Mouse (Mus musculus) intestine, embryonic 14.5 days (tissue): ENCODE data around the gene Hes5. TPM values are rescaled to one million over a fixed set of nuclear protein-coding genes. Genes with fewer than 3 reads are reported as not detected.
A peak's percentile ranks its signal among the peaks of the same experiment; 100 is the strongest.

Source experiments
- ATAC-seq: fragments of 200-750 bp; cut with Nextera tagmentation; replicated peaks from 2 replicates; pipeline ENCODE4 v1.8.0; 2017; ENCODE audit warnings: low read depth, moderate number of reproducible peaks, moderate TSS enrichment, moderate library complexity; ENCODE audit not compliant: low FRiP score, low TSS enrichment
- DNase-seq: peaks from one replicate; pipeline ENCODE4 v3.0.0-alpha.2; 2018; ENCODE audit warnings: low spot score
- H3K27ac ChIP-seq: fragments of 300-500 bp; sonication (generic); 2 replicates; pipeline ENCODE4 v1.5.1; 2014; ENCODE audit warnings: low read depth, mild to moderate bottlenecking, control low read depth
- H3K27me3 ChIP-seq: fragments of 300-500 bp; sonication (generic); replicated peaks from 2 replicates; pipeline ENCODE4 v1.6.1; 2014; ENCODE audit warnings: low read length, control low read depth; ENCODE audit not compliant: control insufficient read depth, insufficient read depth
- H3K36me3 ChIP-seq: fragments of 300-500 bp; sonication (generic); 2 replicates; pipeline ENCODE4 v1.6.1; 2014; ENCODE audit warnings: low read length, control low read depth; ENCODE audit not compliant: control insufficient read depth, insufficient read depth
- H3K4me1 ChIP-seq: fragments of 300-500 bp; sonication (generic); replicated peaks from 2 replicates; pipeline ENCODE4 v1.6.1; 2014; ENCODE audit warnings: low read length, control low read depth, mixed read lengths; ENCODE audit not compliant: control insufficient read depth, insufficient read depth
- H3K4me2 ChIP-seq: fragments of 300-500 bp; sonication (generic); 2 replicates; pipeline ENCODE4 v1.6.1; 2014; ENCODE audit warnings: low read length
- H3K4me3 ChIP-seq: fragments of 300-500 bp; sonication (generic); 2 replicates; pipeline ENCODE4 v1.5.1; 2014; ENCODE audit warnings: low read depth, low read length, control low read depth, mixed read lengths
- H3K9ac ChIP-seq: fragments of 300-500 bp; sonication (generic); 2 replicates; pipeline ENCODE4 v1.6.1; 2014; ENCODE audit warnings: mild to moderate bottlenecking, low read length
- H3K9me3 ChIP-seq: fragments of 300-500 bp; sonication (generic); 2 replicates; pipeline ENCODE4 v1.6.1; 2016; ENCODE audit warnings: low read length, control low read depth; ENCODE audit not compliant: control insufficient read depth
- WGBS: fragments of 180-500 bp; shearing (Covaris S2); extraction: QIAGEN DNeasy Blood & Tissue Kit; methylation state at CpG from one replicate; pipeline ENCODE4 v1.1.7; 2014; 5-methylcytosine and 5-hydroxymethylcytosine counted together
- polyA plus RNA-seq: library from polyadenylated mRNA; unstranded; fragments of >200 nt; fragmentation: Nextera tagmentation; extraction: Ambion mirVana; gene quantifications from 2 replicates; pipeline ENCODE4 v1.2.1, GENCODE M21; 2014

The Hes5 gene
- polyA plus RNA-seq, 1 experiment from 2014 or later, result 1.8 TPM

- ATAC-seq, result no peak
- DNase-seq, result no peak
- H3K4me2 ChIP-seq, result no peak overlapping the region
- 0 out of 2 replicates have a peak, but pooled peaks cover 7% of the 10 kb centered on the region for H3K4me1 ChIP-seq
- WGBS, result 49% methylated on average over 14 of the region's 14 CpGs
- no peaks in the 10 kb centered on the region for H3K36me3 ChIP-seq
- no peaks in the 10 kb centered on the region for H3K9me3 ChIP-seq
- H3K9ac ChIP-seq, result no peak overlapping the region
- H3K27me3 ChIP-seq, result peaks cover 49% of the 10 kb centered on the region
- no peak overlapping the region for H3K4me3 ChIP-seq
- H3K27ac ChIP-seq, result no peak overlapping the region
Observed at GRCm38 (mm10) chr4:154948066-154948939, 12.4 kb upstream of the Hes5 start.

GRCm38 (mm10) chr4:154948940-154949588 is 11.7 kb upstream of the Hes5 start:
- Histone ChIP-seq H3K4me2 (no peak overlapping the region), H3K9me3 (no peaks in the 10 kb centered on the region), H3K9ac (no peak overlapping the region), H3K4me3 (no peak overlapping the region), H3K4me1 (0 out of 2 replicates have a peak, but pooled peaks cover 7% of the 10 kb centered on the region), H3K27me3 (peaks cover 56% of the 10 kb centered on the region), H3K36me3 (no peaks in the 10 kb centered on the region), H3K27ac (no peak overlapping the region)
- 71% methylated on average over 6 of the region's 6 CpGs for WGBS
- no peak for DNase-seq
- ATAC-seq, result no peak

GRCm38 (mm10) chr4:154949589-154949982 is 11.1 kb upstream of the Hes5 start:
- DNase-seq, result no peak
- no peaks in the 10 kb centered on the region for H3K36me3 ChIP-seq
- peaks cover 62% of the 10 kb centered on the region for H3K27me3 ChIP-seq
- H3K4me2 ChIP-seq, result no peak overlapping the region
- WGBS, result 9% methylated on average over 16 of the region's 16 CpGs
- H3K27ac ChIP-seq, result no peak overlapping the region
- ATAC-seq, result no peak
- no peak overlapping the region for H3K4me3 ChIP-seq
- H3K9ac ChIP-seq, result no peak overlapping the region
- H3K4me1 ChIP-seq, result 0 out of 2 replicates have a peak, but pooled peaks cover 7% of the 10 kb centered on the region
- H3K9me3 ChIP-seq, result no peaks in the 10 kb centered on the region

GRCm38 (mm10) chr4:154952461-154953241 is 8.1 kb upstream of the Hes5 start:
- no peak for DNase-seq
- WGBS, result 5% methylated on average over 26 of the region's 26 CpGs
- Histone ChIP-seq H3K9ac (no peak overlapping the region), H3K4me1 (0 out of 2 replicates have a peak, but pooled peaks cover 7% of the 10 kb centered on the region), H3K27ac (no peak overlapping the region), H3K27me3 (peaks cover 75% of the 10 kb centered on the region), H3K4me2 (0 out of 2 replicates have a peak overlapping the region, but pooled peaks have one; percentile 20), H3K4me3 (no peak overlapping the region), H3K9me3 (no peaks in the 10 kb centered on the region), H3K36me3 (no peaks in the 10 kb centered on the region)
- no peak for ATAC-seq

GRCm38 (mm10) chr4:154956604-154957003 is 4.1 kb upstream of the Hes5 start:
- H3K9me3 ChIP-seq, result no peaks in the 10 kb centered on the region
- peaks cover 81% of the 10 kb centered on the region for H3K27me3 ChIP-seq
- no peak overlapping the region for H3K9ac ChIP-seq
- ATAC-seq, result no peak
- no peak overlapping the region for H3K27ac ChIP-seq
- WGBS, result 48% methylated on average over 9 of the region's 9 CpGs
- DNase-seq, result no peak
- H3K36me3 ChIP-seq, result no peaks in the 10 kb centered on the region
- H3K4me1 ChIP-seq, result peaks cover 27% of the 10 kb centered on the region
- H3K4me2 ChIP-seq, result no peak overlapping the region
- no peak overlapping the region for H3K4me3 ChIP-seq

GRCm38 (mm10) chr4:154957289-154957993 is 3.3 kb upstream of the Hes5 start:
- H3K9ac ChIP-seq, result no peak overlapping the region
- H3K9me3 ChIP-seq, result no peaks in the 10 kb centered on the region
- H3K27me3 ChIP-seq, result peaks cover 81% of the 10 kb centered on the region
- ATAC-seq (no peak), DNase-seq (no peak)
- no peak overlapping the region for H3K4me3 ChIP-seq
- H3K4me2 ChIP-seq, result no peak overlapping the region
- H3K36me3 ChIP-seq, result no peaks in the 10 kb centered on the region
- H3K27ac ChIP-seq, result no peak overlapping the region
- peaks cover 32% of the 10 kb centered on the region for H3K4me1 ChIP-seq
- 42% methylated on average over 13 of the region's 13 CpGs for WGBS

GRCm38 (mm10) chr4:154958171-154958570 is 2.6 kb upstream of the Hes5 start:
- Histone ChIP-seq H3K4me3 (no peak overlapping the region), H3K36me3 (no peaks in the 10 kb centered on the region), H3K4me2 (0 out of 2 replicates have a peak overlapping the region, but pooled peaks have one; percentile 21), H3K27me3 (peaks cover 81% of the 10 kb centered on the region), H3K9me3 (no peaks in the 10 kb centered on the region), H3K27ac (no peak overlapping the region), H3K4me1 (peaks cover 30% of the 10 kb centered on the region), H3K9ac (no peak overlapping the region)
- no peak for DNase-seq
- no peak for ATAC-seq
- WGBS, result 2% methylated on average over 15 of the region's 15 CpGs

GRCm38 (mm10) chr4:154958621-154959020 is 2.1 kb upstream of the Hes5 start:
- WGBS, result 17% methylated on average over 8 of the region's 8 CpGs
- no peak for DNase-seq
- ATAC-seq, result no peak
- H3K9me3 ChIP-seq, result no peaks in the 10 kb centered on the region
- no peaks in the 10 kb centered on the region for H3K36me3 ChIP-seq
- H3K4me2 ChIP-seq, result no peak overlapping the region
- H3K4me3 ChIP-seq, result no peak overlapping the region
- no peak overlapping the region for H3K27ac ChIP-seq
- H3K9ac ChIP-seq, result no peak overlapping the region
- peaks cover 34% of the 10 kb centered on the region for H3K4me1 ChIP-seq
- H3K27me3 ChIP-seq, result peaks cover 78% of the 10 kb centered on the region
